Mouse (Mus musculus) ES-E14 (cell line): ENCODE measurements around the gene Pm20d1.

Experiments
- CHD2 ChIP-seq: IDR thresholded peaks from 2 replicates; pipeline ENCODE4 v1.6.1; 2014; ENCODE audit warnings: mild to moderate bottlenecking, low read depth, low read length, inconsistent platforms
- HCFC1 ChIP-seq: IDR thresholded peaks from 2 replicates; pipeline ENCODE4 v1.6.1; 2012; ENCODE audit warnings: low read length, inconsistent platforms, borderline replicate concordance; ENCODE audit not compliant: insufficient read depth
- MAFK ChIP-seq: IDR thresholded peaks from 2 replicates; pipeline ENCODE4 v1.6.1; 2014; ENCODE audit warnings: mild to moderate bottlenecking, low read depth, low read length, inconsistent platforms; ENCODE audit not compliant: insufficient read depth
- ZC3H11A ChIP-seq: IDR thresholded peaks from 2 replicates; pipeline ENCODE4 v1.6.1; 2012; ENCODE audit warnings: low read depth, mild to moderate bottlenecking, inconsistent platforms, low read length, borderline replicate concordance
- ZNF384 ChIP-seq: IDR thresholded peaks from 2 replicates; pipeline ENCODE4 v1.6.1; 2012; ENCODE audit warnings: low read depth, low read length, inconsistent platforms

DNA sequence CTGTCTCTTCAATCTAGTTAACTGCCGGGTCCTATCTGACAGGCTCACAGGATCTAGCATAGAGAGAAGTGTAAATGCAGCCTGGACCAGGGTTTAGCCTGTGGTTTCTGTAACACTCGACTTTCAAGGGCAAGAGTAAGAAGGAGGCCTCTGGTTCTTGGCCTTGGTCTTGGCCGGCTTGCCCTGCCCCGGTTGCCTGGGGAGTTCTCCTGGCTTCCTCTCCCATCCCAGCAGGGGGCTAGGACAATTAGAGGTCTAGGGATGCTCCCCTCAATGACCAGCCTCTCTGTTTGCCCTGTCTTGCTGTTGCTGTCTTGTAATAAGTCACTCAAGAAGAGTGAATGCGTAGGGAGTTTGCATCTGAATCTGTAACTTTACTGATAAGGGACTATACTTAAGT, 32.1 kb downstream of the Pm20d1 start:
- TF ChIP-seq ZNF384: no peak
- TF ChIP-seq MAFK: no peak
- no peak for TF ChIP-seq ZC3H11A
- TF ChIP-seq CHD2: no peak
- TF ChIP-seq HCFC1: no peak
